Mouse (Mus musculus) neural tube, embryonic 12.5 days (tissue): ENCODE data around the gene Ppm1h. TPM values are rescaled to one million over a fixed set of nuclear protein-coding genes. Genes with fewer than 3 reads are reported as not detected.

Source experiments
- ATAC-seq: fragments of 200-750 bp; cut with Nextera tagmentation; 2 replicates; pipeline ENCODE4 v1.8.0; 2017; ENCODE audit warnings: low read depth, mild to moderate bottlenecking, moderate TSS enrichment, moderate library complexity; ENCODE audit not compliant: low FRiP score
- H3K27ac ChIP-seq: fragments of 300-500 bp; sonication (generic); 2 replicates; pipeline ENCODE4 v1.5.1; 2016
- H3K27me3 ChIP-seq: fragments of 300-500 bp; sonication (generic); replicated peaks from 2 replicates; pipeline ENCODE4 v1.6.1; 2016; ENCODE audit warnings: mild to moderate bottlenecking
- H3K36me3 ChIP-seq: fragments of 300-500 bp; sonication (generic); 2 replicates; pipeline ENCODE4 v1.6.1; 2016; ENCODE audit warnings: mild to moderate bottlenecking
- H3K4me1 ChIP-seq: fragments of 300-500 bp; sonication (generic); 2 replicates; pipeline ENCODE4 v1.6.1; 2016
- H3K4me2 ChIP-seq: fragments of 300-500 bp; sonication (generic); replicated peaks from 2 replicates; pipeline ENCODE4 v1.6.1; 2016; ENCODE audit warnings: mild to moderate bottlenecking
- H3K4me3 ChIP-seq: fragments of 300-500 bp; sonication (generic); 2 replicates; pipeline ENCODE4 v1.5.1; 2016
- H3K9ac ChIP-seq: fragments of 300-500 bp; sonication (generic); 2 replicates; pipeline ENCODE4 v1.6.1; 2016; ENCODE audit warnings: mild to moderate bottlenecking
- H3K9me3 ChIP-seq: fragments of 300-500 bp; sonication (generic); 2 replicates; pipeline ENCODE4 v1.6.1; 2016; ENCODE audit warnings: mild to moderate bottlenecking
- WGBS: fragments of 180-500 bp; shearing (Covaris S2); methylation state at CpG from one replicate; pipeline ENCODE4 v1.1.7; 2016; 5-methylcytosine and 5-hydroxymethylcytosine counted together
- polyA plus RNA-seq: library from polyadenylated mRNA; unstranded; fragments of >200 nt; fragmentation: Nextera tagmentation; extraction: Ambion mirVana; gene quantifications from 2 replicates; pipeline ENCODE4 v1.2.1, GENCODE M21; 2016

The Ppm1h gene
- polyA plus RNA-seq, 1 experiment from 2014 or later: 18.4 TPM

DNA sequence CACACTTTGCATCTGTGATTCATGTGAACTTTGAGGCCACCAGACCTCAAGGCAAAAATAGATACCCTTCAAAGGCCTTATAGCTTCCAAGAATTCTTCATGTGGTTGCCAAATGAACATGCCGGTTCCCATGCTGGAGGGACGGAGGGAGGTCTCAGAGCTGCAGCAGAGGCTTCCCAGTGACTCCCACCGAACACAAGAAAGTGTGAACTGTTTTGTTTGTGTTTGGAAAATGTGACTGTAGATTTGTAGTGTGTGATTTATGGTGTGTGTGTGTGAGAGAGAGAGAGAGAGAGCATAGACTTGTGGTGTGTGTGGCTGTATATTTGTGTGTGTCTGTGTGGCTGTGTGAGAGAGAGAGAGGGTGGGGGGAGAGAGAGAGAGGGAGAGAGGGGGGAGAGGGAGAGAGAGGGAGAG is 151.2 kb downstream of the Ppm1h start:
- no peak overlapping the region for H3K27ac ChIP-seq
- ATAC-seq: no peak
- no peaks in the 10 kb centered on the region for H3K27me3 ChIP-seq
- H3K4me2 ChIP-seq: no peak overlapping the region
- WGBS: 77% methylated on average over 3 of the region's 3 CpGs
- H3K9ac ChIP-seq: no peak overlapping the region
- H3K9me3 ChIP-seq: no peaks in the 10 kb centered on the region
- no peak overlapping the region for H3K4me3 ChIP-seq
- no peaks in the 10 kb centered on the region for H3K4me1 ChIP-seq
- H3K36me3 ChIP-seq: no peaks in the 10 kb centered on the region

DNA sequence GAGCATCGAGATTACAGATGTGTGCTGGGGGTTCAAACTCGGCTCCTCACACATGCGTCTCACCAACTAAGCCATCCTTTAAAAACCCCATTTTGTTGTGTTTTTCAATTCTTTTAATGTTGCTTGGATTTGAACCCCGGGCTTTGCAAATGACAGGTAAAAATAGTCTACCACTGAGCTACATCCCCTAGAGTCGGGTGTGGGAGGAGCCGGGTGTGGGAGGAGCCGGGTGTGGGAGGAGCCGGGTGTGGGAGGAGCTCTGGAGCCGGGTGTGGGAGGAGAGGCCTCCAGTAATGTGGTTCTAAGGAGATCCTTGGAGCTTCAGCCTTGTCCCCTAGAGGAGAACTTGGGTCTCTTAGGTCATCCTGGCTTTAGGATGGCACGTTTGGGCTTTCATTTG is 152.1 kb downstream of the Ppm1h start:
- Histone ChIP-seq H3K9ac (no peak overlapping the region), H3K4me3 (no peak overlapping the region), H3K9me3 (no peaks in the 10 kb centered on the region), H3K4me2 (no peak overlapping the region), H3K27me3 (no peaks in the 10 kb centered on the region), H3K36me3 (no peaks in the 10 kb centered on the region), H3K27ac (no peak overlapping the region), H3K4me1 (no peaks in the 10 kb centered on the region)
- WGBS: 94% methylated on average over 10 of the region's 10 CpGs
- ATAC-seq: no peak

DNA sequence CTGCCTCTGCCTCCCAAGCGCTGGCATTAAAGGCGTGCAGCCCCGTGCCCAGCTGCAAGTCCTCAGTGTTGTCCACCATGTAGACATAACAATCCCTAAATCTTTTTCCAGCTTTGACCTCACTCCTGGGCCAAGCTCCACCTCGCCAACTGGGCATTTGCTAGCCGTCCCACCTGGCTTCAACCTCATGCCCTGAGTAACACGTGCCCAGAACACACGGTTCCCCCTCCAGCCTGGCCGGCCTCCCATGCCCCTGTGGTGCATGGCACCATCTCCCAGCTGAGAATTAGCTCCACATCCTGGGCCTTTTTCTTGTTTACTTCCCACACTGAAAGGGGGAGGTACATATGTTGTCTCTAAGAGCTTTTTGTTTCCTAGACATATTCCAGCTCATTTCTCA is 163.5 kb downstream of the Ppm1h start:
- Histone ChIP-seq H3K4me1 (peaks cover 3% of the 10 kb centered on the region; the same call in 1 of the 2 replicates), H3K9ac (no peak overlapping the region), H3K4me2 (no peak overlapping the region), H3K36me3 (no peaks in the 10 kb centered on the region), H3K27me3 (no peaks in the 10 kb centered on the region), H3K27ac (no peak overlapping the region), H3K9me3 (0 out of 2 replicates have a peak, but pooled peaks cover 3% of the 10 kb centered on the region), H3K4me3 (no peak overlapping the region)
- 94% methylated on average over 8 of the region's 8 CpGs for WGBS
- ATAC-seq: no peak

DNA sequence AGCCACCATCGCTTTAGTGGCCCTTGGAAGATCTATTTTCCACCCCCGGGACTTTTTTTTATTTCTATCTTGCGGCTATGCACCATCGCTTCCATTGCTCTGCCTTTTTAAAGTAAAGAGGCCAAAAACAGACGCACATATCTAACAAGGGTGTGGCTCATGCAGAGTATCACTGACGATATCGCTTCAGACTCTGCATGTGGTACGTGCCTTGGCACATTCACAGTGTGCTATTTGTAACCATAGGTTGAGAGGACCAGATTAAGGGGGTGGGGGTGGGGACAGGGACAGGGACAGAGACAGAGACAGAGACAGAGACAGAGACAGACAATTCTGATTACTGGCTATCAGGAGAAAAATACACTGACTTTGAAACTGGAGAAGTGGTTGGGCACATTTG is 164.4 kb downstream of the Ppm1h start:
- WGBS: 95% methylated on average over 8 of the region's 8 CpGs
- no peak for ATAC-seq
- Histone ChIP-seq H3K4me1 (peaks cover 3% of the 10 kb centered on the region; the same call in 1 of the 2 replicates), H3K4me3 (no peak overlapping the region), H3K9me3 (0 out of 2 replicates have a peak, but pooled peaks cover 3% of the 10 kb centered on the region), H3K4me2 (no peak overlapping the region), H3K36me3 (no peaks in the 10 kb centered on the region), H3K27me3 (no peaks in the 10 kb centered on the region), H3K27ac (no peak overlapping the region), H3K9ac (no peak overlapping the region)

DNA sequence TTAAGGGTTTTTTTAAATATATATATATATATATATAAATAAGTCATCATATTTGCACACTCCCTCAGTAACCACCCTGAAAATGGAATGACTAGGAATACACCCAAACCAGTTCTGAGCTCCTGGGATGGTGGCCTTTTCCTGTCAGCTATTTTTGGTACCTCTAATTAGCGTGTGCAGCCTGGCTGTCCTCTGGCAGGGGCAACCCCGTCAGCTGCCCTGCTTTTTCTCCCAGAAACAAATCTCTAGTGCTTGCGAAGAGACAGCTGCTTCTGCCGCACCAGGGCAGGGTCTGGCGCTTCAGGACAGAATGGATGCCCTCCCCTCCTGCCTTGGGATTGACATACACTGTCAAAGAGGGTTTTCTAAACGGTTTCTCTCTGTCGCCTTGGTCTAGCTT is 166.9 kb downstream of the Ppm1h start:
- peaks cover 3% of the 10 kb centered on the region; the same call in 1 of the 2 replicates for H3K4me1 ChIP-seq
- H3K36me3 ChIP-seq: no peaks in the 10 kb centered on the region
- no peak overlapping the region for H3K4me3 ChIP-seq
- H3K9me3 ChIP-seq: no peaks in the 10 kb centered on the region
- H3K4me2 ChIP-seq: no peak overlapping the region
- WGBS: 53% methylated on average over 7 of the region's 7 CpGs
- no peak for ATAC-seq
- H3K9ac ChIP-seq: no peak overlapping the region
- no peaks in the 10 kb centered on the region for H3K27me3 ChIP-seq
- H3K27ac ChIP-seq: no peak overlapping the region

DNA sequence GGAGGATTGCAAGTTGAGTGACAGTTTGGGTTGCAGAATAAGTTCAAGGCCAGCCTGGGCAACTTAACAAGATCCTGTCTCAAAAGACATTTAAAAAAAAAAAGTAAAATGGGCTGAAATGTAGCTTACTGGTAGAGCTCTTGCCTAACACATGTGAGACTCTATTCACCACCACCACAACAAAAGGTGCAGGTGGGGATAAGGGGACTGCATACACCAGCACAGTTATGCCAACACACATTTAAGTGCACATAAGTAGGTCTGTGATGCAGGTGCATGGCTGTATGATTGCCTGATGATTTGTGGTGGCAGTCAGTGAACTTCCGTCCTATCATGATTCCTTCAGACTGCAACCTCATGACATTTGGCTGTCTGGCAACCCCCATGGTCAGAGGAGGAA is 167.9 kb downstream of the Ppm1h start:
- Histone ChIP-seq H3K27me3 (no peaks in the 10 kb centered on the region), H3K27ac (no peak overlapping the region), H3K4me3 (no peak overlapping the region), H3K9ac (no peak overlapping the region), H3K9me3 (no peaks in the 10 kb centered on the region), H3K36me3 (no peaks in the 10 kb centered on the region), H3K4me1 (peaks cover 3% of the 10 kb centered on the region; the same call in 1 of the 2 replicates), H3K4me2 (no peak overlapping the region)
- ATAC-seq: no peak
- 95% methylated on average over 1 of the region's 1 CpGs for WGBS

DNA sequence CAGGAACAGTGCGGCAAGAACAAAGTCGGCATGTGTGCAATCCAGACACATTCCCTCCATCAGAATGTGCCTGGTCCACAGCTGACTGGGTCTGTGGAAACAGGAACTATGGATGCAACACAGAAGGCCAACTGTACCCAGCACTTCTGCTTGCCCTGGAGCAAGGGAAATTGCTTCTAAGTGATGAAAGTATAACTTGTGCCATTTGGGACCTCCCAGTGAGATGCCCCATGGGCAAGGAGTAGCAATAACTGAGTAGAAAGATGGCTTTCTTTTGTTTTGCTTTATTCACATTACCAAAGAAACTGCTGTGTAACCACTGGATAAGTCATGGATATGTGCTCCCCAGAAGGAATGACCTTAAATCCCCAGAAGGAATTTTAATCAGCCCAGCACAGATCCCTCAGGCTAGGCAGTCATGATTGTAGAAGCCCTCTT is 169.5 kb downstream of the Ppm1h start:
- Histone ChIP-seq H3K4me1 (peaks cover 3% of the 10 kb centered on the region; the same call in 1 of the 2 replicates), H3K9me3 (no peaks in the 10 kb centered on the region), H3K27ac (no peak overlapping the region), H3K9ac (no peak overlapping the region), H3K4me2 (no peak overlapping the region), H3K4me3 (no peak overlapping the region), H3K27me3 (no peaks in the 10 kb centered on the region), H3K36me3 (no peaks in the 10 kb centered on the region)
- ATAC-seq: no peak
- WGBS: 73% methylated on average over 2 of the region's 2 CpGs

DNA sequence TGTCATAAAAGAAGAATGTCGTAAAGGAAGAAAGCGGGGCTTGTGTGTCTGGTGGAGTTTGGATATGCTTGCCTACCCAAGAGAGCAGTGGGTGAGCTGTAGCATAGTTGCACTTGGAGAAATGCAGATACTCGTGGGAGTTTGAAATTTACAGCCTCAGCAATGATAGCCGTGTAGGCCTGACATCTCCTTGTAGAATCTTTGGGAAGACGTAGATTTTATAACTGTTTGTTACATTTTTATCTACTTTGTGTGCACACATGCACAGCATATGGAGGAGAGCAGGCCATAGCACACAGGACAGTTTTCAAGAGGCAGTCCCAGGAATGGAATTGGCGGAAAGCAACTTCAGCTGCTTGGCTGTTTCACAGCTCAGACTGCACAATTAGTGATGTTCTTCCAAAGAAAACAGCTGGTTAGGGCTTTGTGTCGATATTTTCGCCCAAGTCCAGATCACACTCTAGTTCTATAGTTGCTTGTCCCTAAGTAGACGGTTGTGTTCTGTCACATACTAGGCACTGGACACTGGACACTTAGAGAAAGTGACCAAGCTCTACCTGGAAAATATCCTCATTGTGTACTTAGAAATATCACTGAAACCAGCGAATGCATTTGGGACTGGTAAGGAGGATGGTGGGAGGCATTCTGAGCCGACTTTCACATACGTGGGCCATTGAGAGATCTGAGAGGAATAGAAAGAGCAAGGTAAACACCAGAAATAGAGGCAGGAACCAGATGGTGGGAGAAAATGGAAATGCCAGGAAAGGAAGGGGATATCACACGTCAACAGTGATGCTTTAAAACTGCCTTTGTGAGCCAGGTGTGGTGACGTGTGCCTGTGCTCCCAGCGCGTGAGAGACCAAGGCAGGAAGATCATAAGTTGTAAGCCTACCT is 173.0 kb downstream of the Ppm1h start:
- H3K4me3 ChIP-seq: no peak overlapping the region
- no peak for ATAC-seq
- no peaks in the 10 kb centered on the region for H3K36me3 ChIP-seq
- no peak overlapping the region for H3K9ac ChIP-seq
- no peak overlapping the region for H3K4me2 ChIP-seq
- peaks cover 3% of the 10 kb centered on the region; the same call in 1 of the 2 replicates for H3K4me1 ChIP-seq
- no peaks in the 10 kb centered on the region for H3K27me3 ChIP-seq
- 88% methylated on average over 16 of the region's 16 CpGs for WGBS
- H3K9me3 ChIP-seq: no peaks in the 10 kb centered on the region
- H3K27ac ChIP-seq: no peak overlapping the region

DNA sequence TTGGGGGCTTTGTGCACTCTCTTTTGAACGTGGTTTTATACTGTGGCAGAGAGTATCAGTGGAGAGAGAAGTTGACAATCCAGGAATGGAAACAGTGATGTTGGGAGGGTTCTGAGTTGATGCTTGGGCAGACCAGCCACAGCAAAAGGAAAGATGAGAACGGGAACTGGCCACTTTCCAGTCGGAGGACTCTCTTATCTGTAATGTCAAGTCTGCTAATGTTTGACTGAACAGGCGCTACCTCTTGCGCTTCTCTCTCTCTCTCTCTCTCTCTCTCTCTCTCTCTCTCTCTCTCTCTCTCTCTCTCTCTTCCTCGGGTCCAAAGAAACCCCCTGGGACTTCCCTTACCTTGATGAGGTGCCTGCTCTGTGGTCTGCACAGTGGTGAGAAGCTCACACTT is 176.0 kb downstream of the Ppm1h start:
- Histone ChIP-seq H3K4me1 (0 out of 2 replicates have a peak, but pooled peaks cover 3% of the 10 kb centered on the region), H3K27me3 (no peaks in the 10 kb centered on the region), H3K4me2 (no peak overlapping the region), H3K27ac (no peak overlapping the region), H3K4me3 (no peak overlapping the region), H3K9me3 (no peaks in the 10 kb centered on the region), H3K9ac (no peak overlapping the region), H3K36me3 (no peaks in the 10 kb centered on the region)
- ATAC-seq: no peak
- 94% methylated on average over 5 of the region's 6 CpGs for WGBS

DNA sequence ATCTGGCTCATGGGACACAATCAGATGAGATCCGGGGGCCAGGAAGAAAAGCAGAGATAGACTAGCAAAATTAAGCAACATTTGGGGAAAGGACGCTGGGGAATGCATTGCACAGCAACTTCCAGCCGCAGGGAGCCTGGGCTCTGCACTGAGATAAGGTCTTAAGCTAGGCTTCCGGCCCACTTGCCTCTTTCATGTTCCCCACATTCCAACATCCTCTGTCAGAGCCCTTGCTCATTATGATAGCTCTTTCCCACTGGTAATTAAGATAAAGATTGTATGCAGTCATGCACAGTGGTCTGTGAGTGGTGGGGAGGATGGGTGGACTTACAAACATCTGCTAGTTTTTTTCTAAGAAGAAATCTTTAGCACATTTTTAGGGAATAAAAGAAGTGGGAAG is 176.6 kb downstream of the Ppm1h start:
- Histone ChIP-seq H3K27me3 (no peaks in the 10 kb centered on the region), H3K4me2 (no peak overlapping the region), H3K4me3 (no peak overlapping the region), H3K9me3 (no peaks in the 10 kb centered on the region), H3K9ac (no peak overlapping the region), H3K27ac (no peak overlapping the region), H3K4me1 (0 out of 2 replicates have a peak, but pooled peaks cover 3% of the 10 kb centered on the region), H3K36me3 (no peaks in the 10 kb centered on the region)
- no peak for ATAC-seq
- WGBS: 74% methylated on average over 4 of the region's 4 CpGs

DNA sequence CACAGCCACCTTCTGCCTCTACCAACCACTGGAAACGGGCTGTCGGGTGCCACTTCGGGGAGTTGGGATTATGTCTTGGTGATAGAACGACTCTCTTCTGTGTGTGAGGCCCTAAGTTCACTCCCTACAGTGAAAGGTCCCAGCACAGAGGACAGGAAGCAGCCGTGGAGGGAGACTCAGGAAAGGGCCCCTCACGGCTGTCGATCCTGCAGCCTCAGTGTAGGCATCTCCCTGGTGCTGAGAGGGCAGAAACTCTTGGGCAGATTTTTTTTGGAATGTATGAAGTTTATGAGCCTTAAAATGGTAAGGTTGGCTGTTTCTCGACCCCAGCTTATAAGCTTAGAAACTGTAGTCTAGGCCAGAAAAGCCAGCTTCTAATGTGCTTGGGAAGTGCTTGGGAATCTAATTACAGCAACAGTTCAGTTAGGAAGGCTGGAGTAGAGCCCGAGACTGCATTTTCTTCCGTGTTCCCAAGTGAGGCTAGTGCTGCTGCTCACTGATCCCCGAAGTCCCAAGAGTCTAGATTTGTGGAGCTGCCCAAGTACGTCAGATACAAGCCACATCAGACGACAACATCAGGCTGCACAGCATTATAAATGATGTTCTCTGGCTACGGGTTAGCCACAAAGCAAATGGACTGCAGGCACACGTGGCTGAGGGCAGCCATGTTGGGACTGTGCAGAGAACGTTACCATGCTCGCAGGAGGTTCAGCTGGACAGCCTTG is 177.6 kb downstream of the Ppm1h start:
- ATAC-seq: no peak
- Histone ChIP-seq H3K4me3 (no peak overlapping the region), H3K36me3 (no peaks in the 10 kb centered on the region), H3K27ac (no peak overlapping the region), H3K27me3 (no peaks in the 10 kb centered on the region), H3K4me1 (0 out of 2 replicates have a peak, but pooled peaks cover 3% of the 10 kb centered on the region), H3K9me3 (no peaks in the 10 kb centered on the region), H3K4me2 (no peak overlapping the region), H3K9ac (no peak overlapping the region)
- WGBS: 75% methylated on average over 17 of the region's 17 CpGs

DNA sequence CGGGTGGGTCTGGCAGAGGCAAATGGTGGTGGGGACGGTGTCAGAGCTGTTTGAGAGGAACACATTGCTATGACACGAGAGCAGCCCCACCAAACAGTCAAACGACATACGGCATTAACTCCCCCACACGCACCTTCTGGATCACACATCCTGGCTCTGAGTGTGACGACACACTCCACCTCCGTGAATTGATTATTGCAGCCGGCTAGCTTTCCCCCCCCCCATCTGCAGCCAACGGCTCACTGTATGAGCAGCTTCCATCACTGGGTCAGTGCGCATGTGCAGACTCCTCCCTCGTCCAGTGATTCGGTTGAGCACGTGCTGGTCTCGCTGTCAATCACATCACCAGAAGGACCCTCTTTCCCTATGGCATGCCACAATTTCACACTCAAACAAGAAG is 178.6 kb downstream of the Ppm1h start:
- H3K4me3 ChIP-seq: no peak overlapping the region
- no peaks in the 10 kb centered on the region for H3K9me3 ChIP-seq
- no peak overlapping the region for H3K4me2 ChIP-seq
- no peak for ATAC-seq
- 90% methylated on average over 15 of the region's 15 CpGs for WGBS
- peaks cover 6% of the 10 kb centered on the region; the same call in 1 of the 2 replicates for H3K4me1 ChIP-seq
- H3K27ac ChIP-seq: no peak overlapping the region
- no peak overlapping the region for H3K9ac ChIP-seq
- no peaks in the 10 kb centered on the region for H3K27me3 ChIP-seq
- no peaks in the 10 kb centered on the region for H3K36me3 ChIP-seq
